Mouse (Mus musculus): ENCODE data around the gene Asb8.

The Asb8 gene

DNA sequence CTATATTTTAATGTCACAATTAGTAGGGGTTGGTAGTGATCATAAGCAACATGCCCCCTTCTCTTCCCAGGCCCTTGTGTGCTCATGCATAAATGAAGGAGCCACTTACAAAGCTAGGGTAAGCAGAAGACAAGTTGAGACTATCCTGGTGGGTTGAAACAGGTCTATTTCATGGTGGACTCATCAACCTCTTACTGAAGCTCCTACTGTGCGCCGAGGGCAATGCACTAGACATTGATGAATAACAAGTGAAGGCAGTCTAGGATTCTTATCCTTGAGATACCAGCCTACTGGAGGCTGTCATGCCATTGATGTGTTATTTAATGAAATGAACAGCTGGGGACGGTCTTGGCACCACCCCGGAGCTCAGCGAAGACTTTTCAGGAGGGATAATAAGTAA is 10.2 kb downstream of the Asb8 start:
- no peak for DNase-seq (ENCODE audit: low read depth)

DNA sequence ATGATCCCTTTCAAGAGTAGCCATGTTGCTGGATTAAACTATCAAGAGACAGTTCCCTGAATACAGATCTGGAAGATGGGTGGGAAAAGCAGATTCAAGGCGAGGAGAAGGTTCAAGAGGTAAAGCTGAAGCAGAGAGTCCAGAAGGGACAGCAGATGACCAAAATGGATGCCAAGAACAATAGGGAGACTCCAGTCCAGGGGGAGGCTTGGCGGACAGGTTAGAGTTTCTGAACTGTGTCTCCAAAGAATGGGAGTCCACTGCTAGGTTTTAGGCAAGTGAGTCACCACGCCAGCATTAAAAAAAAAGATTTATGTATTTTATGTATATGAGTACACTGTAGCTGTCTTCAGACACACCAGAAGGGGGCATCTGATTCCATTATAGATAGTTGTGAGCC is 10.8 kb downstream of the Asb8 start:
- DNase-seq (ENCODE audit: low read depth) = no peak

DNA sequence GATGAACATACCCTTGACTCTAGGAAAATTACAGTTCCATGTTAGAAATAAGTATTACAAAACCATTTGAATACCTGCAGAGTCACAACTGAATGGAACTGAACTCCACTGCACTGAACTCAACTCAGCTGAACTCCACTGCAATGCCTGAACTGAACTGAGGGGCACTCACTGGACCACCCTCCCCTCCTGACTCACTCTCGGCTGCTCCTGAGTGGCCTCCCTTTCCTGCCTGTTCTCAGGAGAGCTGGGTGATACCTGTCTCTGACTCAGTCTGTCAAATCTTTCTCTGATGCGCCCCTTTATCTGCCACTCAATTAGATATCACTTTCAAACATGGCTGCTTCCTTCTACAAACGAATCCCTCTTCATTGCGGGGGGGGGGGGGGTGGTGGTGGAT is 11.3 kb downstream of the Asb8 start:
- DNase-seq (ENCODE audit: low read depth) = peak; percentile 10

DNA sequence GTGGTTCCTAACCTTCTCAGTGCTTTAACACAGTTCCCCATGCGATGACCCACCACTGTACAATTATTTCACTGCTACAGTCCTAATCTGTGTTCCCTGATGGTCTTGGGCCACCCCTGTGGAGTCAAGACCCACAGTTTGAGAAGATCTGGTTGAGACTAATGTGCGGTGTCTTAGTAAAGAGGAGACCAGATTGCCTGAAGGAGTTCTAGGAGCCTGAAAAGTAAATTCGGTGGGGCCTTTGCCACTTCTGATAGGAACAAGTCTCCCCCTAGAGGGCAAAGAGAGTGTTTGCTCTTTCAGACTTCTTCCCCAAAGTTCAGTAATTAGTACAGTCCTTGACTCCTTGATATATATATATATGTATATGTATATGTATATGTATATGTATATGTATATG is 11.8 kb downstream of the Asb8 start:
- DNase-seq (ENCODE audit: low read depth) = peak; percentile 68

GRCm38 (mm10) chr15:98152916-98153315 is 12.5 kb downstream of the Asb8 start:
- DNase-seq (ENCODE audit: low read depth) = no peak

DNA sequence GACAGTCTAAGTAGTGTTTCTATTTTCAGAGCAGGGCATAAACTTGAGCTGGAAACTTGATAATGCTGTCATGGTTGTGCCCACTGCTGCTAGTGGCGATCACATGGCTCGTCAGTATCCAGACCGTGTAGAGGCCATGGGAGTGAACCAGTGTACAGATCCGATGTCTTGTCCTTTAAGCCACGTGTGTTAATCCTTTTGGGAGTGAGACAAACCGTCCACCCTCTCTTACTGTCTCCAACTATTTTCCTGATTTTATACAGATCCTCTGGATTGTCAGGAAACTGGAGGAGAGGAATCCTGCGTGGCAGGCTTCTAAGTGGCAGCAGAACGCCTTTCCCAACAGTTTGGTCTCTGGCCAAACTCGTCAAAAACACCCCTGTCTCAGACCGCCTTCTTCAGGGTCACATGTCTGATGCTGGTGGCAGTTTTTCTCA is 16.2 kb downstream of the Asb8 start:
- DNase-seq (ENCODE audit: low read depth) = no peak

DNA sequence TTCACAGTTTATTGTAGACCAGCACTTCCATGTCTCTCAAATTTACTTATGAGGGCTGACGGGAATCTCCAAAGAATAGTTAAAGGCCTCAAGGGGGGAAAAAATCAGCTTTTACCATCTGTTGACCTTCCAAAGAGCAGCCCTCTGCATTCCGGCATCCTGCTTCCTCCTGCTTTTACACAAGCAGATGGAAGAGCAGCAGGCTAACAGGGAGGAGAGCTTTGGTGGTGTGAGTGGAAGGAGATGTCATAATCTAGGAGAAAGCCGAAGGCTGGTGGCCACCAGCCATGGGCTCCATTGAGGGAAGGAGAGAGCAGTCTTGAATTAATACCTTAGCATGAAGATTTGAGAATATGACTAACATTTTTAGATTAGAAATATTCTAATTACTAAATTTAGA is 17.1 kb downstream of the Asb8 start:
- no peak for DNase-seq (ENCODE audit: low read depth)

GRCm38 (mm10) chr15:98145559-98146181 is 19.8 kb downstream of the Asb8 start:
- peak; percentile 94 for DNase-seq (ENCODE audit: low read depth)

DNA sequence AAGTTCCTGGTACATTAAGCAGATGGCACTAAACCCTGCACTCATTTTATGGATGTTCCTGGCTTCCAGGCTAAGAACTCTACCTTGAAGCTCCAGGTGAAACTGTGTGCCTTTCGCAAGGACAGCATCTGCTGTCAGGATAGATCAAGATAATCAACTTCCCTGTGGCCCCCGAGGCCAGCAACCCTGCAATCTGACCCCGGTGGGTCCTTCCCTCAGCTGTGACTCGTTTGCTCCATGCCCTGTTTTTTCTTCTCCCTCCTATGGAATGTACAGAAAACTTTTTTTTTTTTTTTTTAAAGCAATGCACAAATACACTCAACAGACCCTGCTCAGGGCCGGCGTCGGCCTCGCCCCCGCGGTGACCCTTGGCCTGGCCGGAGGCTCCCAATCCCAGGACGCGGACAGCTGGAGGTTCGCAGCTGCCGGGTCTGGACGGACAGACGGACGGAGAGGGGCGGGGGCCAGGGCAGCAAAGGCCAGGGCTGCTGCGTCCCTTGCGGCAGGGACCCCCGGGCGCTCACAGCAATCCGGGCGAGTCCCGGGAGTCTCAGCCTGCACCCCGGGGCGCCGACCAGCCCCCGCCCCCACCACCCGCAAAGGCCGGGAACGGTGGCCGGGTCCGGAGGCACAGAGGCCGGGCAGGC is 20.4 kb downstream of the Asb8 start:
- peak; percentile 28 for DNase-seq (ENCODE audit: low read depth)

DNA sequence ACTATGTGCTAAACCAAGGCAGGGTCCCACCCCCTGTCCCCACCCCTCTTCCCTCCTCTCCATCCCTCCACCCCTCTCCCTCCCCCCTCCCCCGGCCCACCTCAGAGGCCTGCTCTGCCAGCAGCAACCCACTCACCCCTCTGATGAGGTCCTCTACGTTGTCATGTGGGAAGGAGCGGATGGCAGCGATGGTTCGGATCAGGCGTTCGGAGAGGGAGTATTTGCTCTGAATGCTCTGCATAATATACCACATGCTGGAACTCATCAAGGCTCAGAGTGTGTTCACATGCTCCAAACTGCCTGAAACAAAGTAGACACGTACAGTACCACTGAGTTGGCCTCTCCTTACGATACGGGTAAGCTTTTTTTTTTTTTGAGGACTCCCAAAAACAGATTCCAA is 22.9 kb downstream of the Asb8 start:
- no peak for DNase-seq (ENCODE audit: low read depth)

DNA sequence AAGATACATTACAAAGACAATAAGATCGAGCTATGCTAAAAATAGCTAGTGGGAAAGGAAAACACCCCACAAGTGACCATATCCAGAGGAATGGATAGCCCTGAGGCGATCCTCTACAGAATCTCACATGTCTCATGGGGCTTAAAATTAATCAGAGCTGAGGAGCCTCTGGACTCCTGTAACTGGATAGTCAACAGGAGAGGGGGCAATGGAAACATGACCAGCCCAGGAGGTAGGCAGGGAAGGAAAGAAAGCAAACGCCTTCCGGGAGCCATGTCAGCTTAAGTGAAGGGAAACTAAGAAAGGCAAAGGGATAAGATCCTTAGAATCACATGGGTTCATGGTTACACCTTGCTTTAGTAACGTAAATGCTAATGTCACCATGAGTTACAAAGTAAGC is 24.6 kb downstream of the Asb8 start:
- no peak for DNase-seq (ENCODE audit: low read depth)

GRCm38 (mm10) chr15:98139763-98140162 is 25.7 kb downstream of the Asb8 start:
- DNase-seq (ENCODE audit: low read depth) = no peak

GRCm38 (mm10) chr15:98136871-98137270 is 28.6 kb downstream of the Asb8 start:
- no peak for DNase-seq (ENCODE audit: low read depth)

- no peak for DNase-seq (ENCODE audit: low read depth)
Measured at GRCm38 (mm10) chr15:98135671-98136070, 29.8 kb downstream of the Asb8 start.

- no peak for DNase-seq (ENCODE audit: low read depth)
Measured at GRCm38 (mm10) chr15:98134666-98135065, 30.8 kb downstream of the Asb8 start.

DNA sequence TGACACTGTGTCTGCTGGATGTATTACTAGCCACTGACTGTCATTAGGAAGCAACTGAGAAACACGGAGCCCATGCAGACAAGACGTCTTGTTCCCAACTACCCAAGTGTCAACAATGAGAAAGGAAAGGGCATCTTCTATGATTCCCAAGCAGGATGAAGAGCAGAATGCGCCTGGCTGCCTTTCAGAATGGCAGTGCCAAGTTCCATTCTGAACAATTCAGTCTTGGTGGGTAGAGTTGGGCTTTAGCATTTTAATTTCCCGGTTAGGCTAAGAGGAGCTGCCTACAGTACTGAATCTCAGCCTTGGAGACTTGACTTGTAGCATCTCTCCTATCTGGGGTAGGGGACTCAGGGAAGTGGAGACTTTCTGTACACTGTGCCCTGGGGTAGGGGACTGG is 31.4 kb downstream of the Asb8 start:
- DNase-seq (ENCODE audit: low read depth) = no peak

- DNase-seq (ENCODE audit: low read depth) = no peak
Measured at GRCm38 (mm10) chr15:98133471-98133870, 32.0 kb downstream of the Asb8 start.

DNA sequence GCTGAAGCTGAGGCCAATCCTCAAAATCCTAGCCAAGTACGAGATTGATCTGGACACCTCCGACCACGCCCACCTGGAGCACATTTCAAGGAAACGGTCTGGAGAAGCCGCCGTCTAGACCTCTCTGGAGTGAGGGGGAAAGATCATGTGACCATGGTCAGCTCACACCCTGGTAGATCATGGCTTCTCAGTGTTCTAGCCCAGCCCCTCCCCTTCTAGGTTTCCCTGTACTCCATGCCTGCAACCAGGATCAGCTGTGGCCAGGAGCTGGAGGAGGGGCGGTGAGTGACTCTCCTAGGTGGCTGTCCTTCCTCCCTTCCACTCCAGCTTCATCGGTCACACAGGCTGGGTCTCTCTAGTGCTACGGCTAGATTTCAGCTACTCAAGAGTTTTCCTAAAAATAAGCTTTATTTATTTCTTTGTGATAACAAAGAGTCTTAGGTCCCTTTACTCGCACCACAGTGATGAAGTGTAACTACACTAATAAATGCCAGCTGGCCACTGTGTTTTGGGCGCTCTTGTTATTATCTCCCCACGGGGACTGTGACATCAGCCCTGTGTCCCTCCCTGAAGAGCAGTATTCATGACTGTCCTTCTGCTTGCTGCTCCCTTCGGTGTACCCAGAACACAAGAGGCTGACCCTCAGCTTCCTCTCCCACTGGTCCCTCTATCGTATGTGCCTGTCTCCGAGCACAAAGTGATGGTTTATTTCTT is 33.3 kb downstream of the Asb8 start:
- DNase-seq (ENCODE audit: low read depth) = no peak

DNA sequence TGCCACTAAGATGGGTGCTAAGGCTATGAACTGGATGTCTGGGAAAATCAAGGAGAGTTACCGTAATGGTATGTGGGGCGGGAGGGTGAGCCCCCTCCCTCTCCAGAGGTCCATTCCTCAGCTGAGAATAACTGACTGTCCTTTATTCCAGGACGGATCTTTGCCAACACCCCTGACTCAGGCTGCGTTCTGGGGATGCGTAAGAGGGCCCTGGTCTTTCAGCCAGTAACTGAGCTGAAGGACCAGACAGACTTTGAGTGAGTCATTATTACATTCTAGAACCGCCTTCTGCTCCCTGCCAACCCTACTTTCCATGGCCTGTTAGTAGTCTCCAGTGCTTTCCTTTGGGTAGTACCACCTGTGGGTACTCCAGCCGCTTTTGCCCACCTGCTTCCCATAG is 34.0 kb downstream of the Asb8 start:
- DNase-seq (ENCODE audit: low read depth) = no peak

DNA sequence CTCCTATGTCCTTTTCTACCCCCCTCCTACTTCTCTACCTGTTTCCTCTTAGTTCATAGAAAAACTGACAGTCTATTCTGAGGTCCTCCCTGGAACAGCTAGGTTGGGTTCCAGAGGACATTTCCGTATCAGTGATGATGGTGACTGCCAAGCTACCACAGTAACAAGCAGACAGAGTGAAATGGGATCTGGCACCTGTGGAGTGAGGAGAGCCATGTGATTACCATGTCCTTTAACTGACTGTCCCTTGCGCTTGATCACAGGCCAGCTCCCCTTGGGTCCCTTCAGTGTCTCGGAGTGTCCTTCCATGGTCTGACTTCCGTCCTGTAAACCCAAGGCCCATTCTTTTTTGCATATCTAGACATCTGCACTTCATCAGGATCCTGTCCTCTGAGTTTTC is 34.4 kb downstream of the Asb8 start:
- no peak for DNase-seq (ENCODE audit: low read depth)

DNA sequence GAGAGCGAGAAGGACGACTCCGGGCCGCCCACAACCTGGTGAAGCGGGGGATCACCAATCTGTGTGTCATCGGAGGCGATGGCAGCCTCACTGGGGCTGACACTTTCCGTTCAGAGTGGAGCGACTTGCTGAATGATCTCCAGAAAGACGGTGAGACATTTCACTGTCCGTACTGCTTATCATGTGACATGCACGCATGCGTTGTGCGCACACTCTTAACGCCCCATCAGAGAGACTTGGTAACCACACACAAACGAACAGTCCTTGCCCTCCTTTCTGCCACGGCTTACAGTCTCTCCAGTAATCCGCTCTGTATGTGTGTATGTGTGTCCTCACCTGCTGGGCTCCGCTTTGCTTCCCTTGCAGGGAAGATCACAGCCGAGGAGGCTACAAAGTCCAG is 44.6 kb downstream of the Asb8 start:
- DNase-seq (ENCODE audit: low read depth) = no peak

DNA sequence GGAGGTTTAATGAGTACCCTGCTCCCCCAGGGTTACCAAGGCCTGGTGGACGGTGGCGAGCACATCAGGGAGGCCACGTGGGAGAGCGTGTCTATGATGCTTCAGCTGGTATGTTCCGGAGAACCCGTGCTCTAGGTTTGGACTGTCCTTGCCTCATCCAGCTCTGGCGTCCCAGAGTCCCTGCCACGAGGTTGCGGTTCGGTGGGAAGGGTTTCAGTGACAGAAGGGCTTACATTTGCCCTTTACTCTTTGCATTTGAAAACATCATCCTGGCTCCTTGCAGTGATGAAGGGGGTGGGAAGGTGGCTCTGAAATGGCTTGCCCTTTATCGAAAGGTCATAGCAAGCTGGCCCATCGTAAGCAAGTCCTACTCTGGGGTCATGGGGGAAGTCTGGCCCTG is 46.1 kb downstream of the Asb8 start:
- DNase-seq (ENCODE audit: low read depth) = no peak

GRCm38 (mm10) chr15:98116287-98116686 is 49.1 kb downstream of the Asb8 start:
- DNase-seq (ENCODE audit: low read depth) = no peak

- no peak for DNase-seq (ENCODE audit: low read depth)
Measured at GRCm38 (mm10) chr15:98115779-98116163, 49.7 kb downstream of the Asb8 start.
